ENCODE assay signal across 22 mouse cellular contexts in genomic region chr4:129565139-129565538, GRCm38 (mm10). TPM values are rescaled to one million over a fixed set of nuclear protein-coding genes. Genes with fewer than 3 reads are reported as not detected.
"Had no signal": no experiment of that assay in that cellular context is flagged by ENCODE, and none has a peak within 500 bp of the region (broad histone marks: within the 10 kb centered on the region; RNA-seq: fewer than 3 reads in every experiment).

No protein-coding gene starts in this region.

- H3K27ac ChIP-seq: kidney, embryonic 15.5 days; left cerebral cortex, adult 2 months; limb, embryonic 12.5 days; limb, embryonic 15.5 days; liver, embryonic 14.5 days; macrophage; midbrain, embryonic 10.5 days; midbrain, embryonic 13.5 days; stomach, embryonic 15.5 days had no signal

- DNase-seq: kidney, adult 8-10 months; kidney, postnatal 10 days; kidney, postnatal 36 days; layer of hippocampus, postnatal 36 days; liver, postnatal 0 days; lung, embryonic 14.5 days; right cerebral cortex, postnatal 25 days; spleen, adult 18-20 months; thymus, adult 18-20 months; thymus, postnatal 36 days had no signal

- H3K9me3 ChIP-seq: kidney, embryonic 15.5 days; limb, embryonic 12.5 days; limb, embryonic 15.5 days; megakaryocyte, embryonic 14.5 days; midbrain, embryonic 10.5 days; midbrain, embryonic 13.5 days; stomach, embryonic 15.5 days had no signal

- H3K27me3 ChIP-seq: kidney, embryonic 15.5 days; limb, embryonic 12.5 days; limb, embryonic 15.5 days; midbrain, embryonic 13.5 days; stomach, embryonic 15.5 days had no signal

- H3K36me3 ChIP-seq: kidney, embryonic 15.5 days; limb, embryonic 12.5 days; limb, embryonic 15.5 days; midbrain, embryonic 10.5 days; midbrain, embryonic 13.5 days; stomach, embryonic 15.5 days had no signal

- H3K4me3 ChIP-seq: kidney, embryonic 15.5 days; left cerebral cortex, adult 2 months; limb, embryonic 12.5 days; limb, embryonic 15.5 days; megakaryocyte, embryonic 14.5 days; midbrain, embryonic 10.5 days; midbrain, embryonic 13.5 days; myocyte; stomach, embryonic 15.5 days had no signal

- H3K4me1 ChIP-seq: limb, embryonic 15.5 days; midbrain, embryonic 13.5 days had no signal

RNA-seq across cellular contexts. Expression of gene Fam167b, which starts 13.2 kb away (rescaled TPM):
- polyA plus RNA-seq: macrophage; neural tube, embryonic 14.5 days had no signal
